Mouse (Mus musculus): Measurements from ENCODE around the gene Ocel1.
A peak's percentile ranks its signal among the peaks of the same experiment; 100 is the strongest.

The Ocel1 gene

GRCm38 (mm10) chr8:71404951-71405351 lies 33.9 kb downstream of the Ocel1 start:
- DNase-seq, result peak; percentile 32

DNA sequence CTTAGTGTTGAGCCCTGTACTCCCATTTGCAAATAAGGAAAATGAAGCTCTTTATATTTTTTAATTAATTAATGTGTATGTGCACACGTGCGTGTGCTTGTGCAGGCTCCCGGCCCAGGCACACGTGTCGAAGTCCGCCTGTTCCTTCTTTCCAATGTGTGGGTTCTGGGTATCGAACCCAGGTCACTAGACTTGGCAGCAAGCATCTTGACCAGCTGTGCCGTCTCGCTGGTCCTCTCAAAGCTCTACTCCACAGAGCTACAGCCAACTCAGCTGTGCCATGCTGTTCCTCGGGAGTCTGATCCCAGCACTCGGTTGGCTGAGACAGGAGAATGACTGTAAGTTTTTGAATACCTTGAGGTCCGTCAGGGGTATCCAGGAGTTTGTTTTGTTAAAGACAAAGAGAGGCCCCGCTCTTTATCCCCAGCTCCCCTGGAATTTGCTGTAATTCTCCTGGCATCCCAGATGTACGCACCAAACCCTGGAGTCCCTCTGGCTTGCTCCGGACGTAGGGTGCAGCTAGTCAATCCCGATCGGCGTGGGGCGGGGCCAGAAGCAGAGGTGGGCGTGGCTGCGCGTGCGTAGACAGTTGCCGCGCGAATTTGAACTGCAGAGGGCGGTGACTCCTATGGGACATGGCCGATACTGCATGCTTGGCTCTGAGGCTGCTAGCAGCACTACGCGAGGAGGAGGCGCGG lies 34.5 kb downstream of the Ocel1 start, which contains the start of gene Ankle1:
Gene Ankle1 (plus strand): TSS at position 610 of the 698 bp plus-strand sequence.
- peak; percentile 93 for DNase-seq

DNA sequence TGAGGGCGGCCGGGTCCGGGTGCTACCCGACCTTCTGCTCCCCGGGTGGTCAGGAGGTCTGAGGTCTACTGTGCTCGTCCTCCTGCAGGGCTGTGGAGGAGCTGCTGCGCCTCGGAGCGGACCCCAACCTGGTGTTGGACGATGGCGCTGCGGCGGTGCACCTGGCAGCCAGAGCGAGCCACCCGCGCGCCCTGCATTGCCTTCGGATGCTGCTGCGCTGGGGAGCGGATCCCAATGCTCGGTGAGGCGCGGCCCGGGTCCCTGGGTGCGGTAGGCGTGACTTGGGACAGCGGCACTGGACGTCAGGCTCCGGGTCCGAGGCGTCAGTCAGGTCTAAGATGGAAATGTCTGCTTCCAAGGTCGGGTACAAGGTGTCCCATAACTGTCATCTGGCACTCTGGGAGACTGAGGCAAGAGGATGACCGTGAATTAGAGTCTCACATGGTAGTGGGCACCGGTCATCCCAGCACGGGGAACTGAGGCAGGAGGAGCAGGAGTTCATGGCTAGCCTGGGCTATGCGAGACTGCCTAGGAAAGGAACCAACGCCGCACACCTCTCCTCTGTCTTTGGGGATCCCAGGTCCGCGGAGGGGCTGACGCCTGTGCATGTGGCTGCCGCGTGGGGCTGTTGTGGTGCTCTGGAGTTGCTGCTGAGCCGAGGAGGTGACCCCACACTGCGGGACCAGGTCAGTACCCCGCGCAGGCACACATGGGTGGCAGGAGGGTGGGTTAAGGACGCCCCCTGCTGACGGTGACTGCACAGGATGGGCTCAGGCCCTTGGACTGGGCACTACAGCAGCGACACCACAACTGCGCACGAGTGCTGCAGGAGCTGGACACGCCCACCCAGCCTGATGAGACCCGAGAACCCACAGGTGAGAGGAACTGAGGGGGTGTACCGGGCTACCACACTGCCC lies 35.3 kb downstream of the Ocel1 start:
- peak; percentile 55 for DNase-seq

DNA sequence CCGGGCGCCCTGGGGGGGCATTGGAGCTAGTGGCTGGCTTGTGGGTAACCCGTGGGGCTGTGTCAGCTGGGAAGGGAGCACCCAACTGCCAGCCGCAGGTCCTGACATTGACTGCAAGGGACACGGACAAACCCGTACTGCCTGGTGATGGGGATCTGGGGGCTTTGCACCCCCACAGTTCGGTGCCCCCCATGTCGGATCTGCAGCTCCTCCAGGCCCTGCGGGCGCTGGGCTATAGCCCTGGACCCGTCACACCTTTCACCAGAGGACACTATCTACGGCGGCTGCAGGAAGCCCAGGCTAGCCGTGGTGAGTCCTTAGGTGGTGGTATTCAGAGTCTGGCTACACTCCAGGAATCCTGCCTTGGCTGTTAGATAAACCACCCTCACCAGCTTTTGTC lies 36.3 kb downstream of the Ocel1 start:
- DNase-seq, result peak; percentile 23

DNA sequence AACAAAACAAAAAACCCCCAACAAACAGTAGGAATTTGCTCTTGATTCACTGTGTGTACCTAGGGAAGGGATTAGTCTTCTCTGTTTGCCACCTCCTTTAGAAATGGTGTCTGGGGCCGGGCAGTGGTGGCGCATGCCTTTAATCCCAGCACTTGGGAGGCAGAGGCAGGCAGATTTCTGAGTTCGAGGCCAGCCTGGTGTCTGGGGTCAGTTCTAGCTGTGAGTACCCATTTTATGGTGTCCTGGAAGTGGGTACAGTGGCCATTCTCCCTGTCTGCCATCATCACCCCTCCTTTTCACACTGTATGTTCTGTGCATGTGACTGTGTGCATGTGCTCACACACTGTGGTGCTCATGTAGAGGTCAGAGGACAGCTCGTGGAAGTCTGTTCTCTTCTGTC lies 37.1 kb downstream of the Ocel1 start:
- no peak for DNase-seq

- DNase-seq, result no peak
These were observed 40.6 kb downstream of the Ocel1 start for GRCm38 (mm10) chr8:71411535-71412273.

DNA sequence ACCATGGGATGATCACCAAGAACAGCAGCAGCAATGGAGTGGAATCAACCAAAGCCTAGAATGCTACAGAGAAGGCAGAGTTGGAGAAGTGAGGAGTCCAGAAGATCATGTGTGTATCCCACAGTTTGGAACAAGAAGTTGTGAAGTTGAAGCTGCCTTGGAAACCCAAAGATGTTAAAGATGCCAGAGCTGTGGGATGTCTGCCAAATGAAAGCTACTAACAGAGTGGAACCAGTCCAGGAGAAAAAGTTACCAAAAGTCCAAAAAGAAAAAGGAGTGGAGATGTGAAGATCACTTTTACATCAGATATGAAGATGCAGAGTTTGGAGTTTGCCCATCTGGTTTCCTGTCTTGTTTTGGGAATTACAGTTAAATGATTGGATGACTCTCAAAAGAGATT lies 51.0 kb downstream of the Ocel1 start:
- no peak for DNase-seq

Measured in cerebellum, adult 9-11 months (tissue).